Mouse (Mus musculus) liver, embryonic 14.5 days (tissue): Measurements from ENCODE around the gene Igf2r. TPM values are rescaled to one million over a fixed set of nuclear protein-coding genes. Genes with fewer than 3 reads are reported as not detected.

Experiments used
- ATAC-seq: fragments of 200-750 bp; cut with Nextera tagmentation; 2 replicates; pipeline ENCODE4 v1.8.0; 2017; ENCODE audit warnings: moderate number of reproducible peaks, mild to moderate bottlenecking, moderate library complexity; ENCODE audit not compliant: insufficient read depth
- DNase-seq, 3 experiments: peaks; one replicate each; pipeline ENCODE4 v3.0.0-alpha.2; 2012 to 2013; ENCODE audit warnings: low read depth in 3 of 3, low spot score in 3 of 3
- H3K27ac ChIP-seq: fragments of 300-500 bp; sonication (generic); 2 replicates; pipeline ENCODE4 v1.5.1; 2014; ENCODE audit warnings: moderate library complexity, mild to moderate bottlenecking, control low read depth, inconsistent platforms
- H3K27me3 ChIP-seq: fragments of 300-500 bp; sonication (generic); 2 replicates; pipeline ENCODE4 v1.6.1; 2014; ENCODE audit warnings: mild to moderate bottlenecking, low read length, moderate library complexity; ENCODE audit not compliant: control insufficient read depth, insufficient read depth
- H3K36me3 ChIP-seq: fragments of 300-500 bp; sonication (generic); replicated peaks from 2 replicates; pipeline ENCODE4 v1.6.1; 2014; ENCODE audit warnings: low read depth; ENCODE audit not compliant: control insufficient read depth, insufficient read depth
- H3K4me1 ChIP-seq, 2 experiments: fragments of 200-500 bp in 1 of 2; fragments of 300-500 bp in 1 of 2; sonication (generic) in 1 of 2; replicated peaks; 2 replicates each; pipeline ENCODE4 v1.6.1; 2012 to 2014; ENCODE audit warnings: antibody characterized with exemption in 1 of 2, inconsistent platforms in 1 of 2, low read length in 1 of 2; ENCODE audit not compliant: control insufficient read depth in 2 of 2, insufficient read depth in 2 of 2
- H3K4me2 ChIP-seq: fragments of 300-500 bp; sonication (generic); 2 replicates; pipeline ENCODE4 v1.6.1; 2014; ENCODE audit warnings: low read depth, mild to moderate bottlenecking, control low read depth, moderate library complexity
- H3K4me3 ChIP-seq, 2 experiments: fragments of 200-500 bp in 1 of 2; fragments of 300-500 bp in 1 of 2; sonication (generic) in 1 of 2; 2 replicates each; pipeline ENCODE4 v1.5.1; 2012 to 2014; ENCODE audit warnings: low read depth in 2 of 2, low read length in 2 of 2, mild to moderate bottlenecking in 2 of 2, control low read depth in 1 of 2, inconsistent platforms in 1 of 2, moderate library complexity in 1 of 2; ENCODE audit not compliant: insufficient read depth in 1 of 2
- H3K9ac ChIP-seq: fragments of 300-500 bp; sonication (generic); replicated peaks from 2 replicates; pipeline ENCODE4 v1.6.1; 2014; ENCODE audit warnings: mild to moderate bottlenecking, control low read depth, moderate library complexity
- H3K9me3 ChIP-seq: fragments of 300-500 bp; sonication (generic); 2 replicates; pipeline ENCODE4 v1.6.1; 2016; ENCODE audit warnings: low read length, mixed read lengths; ENCODE audit not compliant: control insufficient read depth
- CTCF ChIP-seq: IDR thresholded peaks from 2 replicates; pipeline ENCODE4 v1.5.1; 2016; ENCODE audit warnings: antibody characterized with exemption, low read depth, control low read depth
- EP300 ChIP-seq: IDR thresholded peaks from 2 replicates; pipeline ENCODE4 v1.6.1; 2016; ENCODE audit warnings: antibody characterized with exemption, low read depth
- WGBS: fragments of 180-500 bp; shearing (Covaris S2); extraction: QIAGEN DNeasy Blood & Tissue Kit; methylation state at CpG from one replicate; pipeline ENCODE4 v1.1.7; 2014; ENCODE audit not compliant: insufficient replicate concordance; 5-methylcytosine and 5-hydroxymethylcytosine counted together
- polyA plus RNA-seq, 2 experiments: library from polyadenylated mRNA; depleted of rRNA in 1 of 2; stranded (reverse) in 1 of 2; unstranded in 1 of 2; fragments of >200 nt; fragmentation: Nextera tagmentation in 1 of 2; extraction: Ambion mirVana in 1 of 2; gene quantifications; 2 replicates each; pipeline versions ENCODE4 v1.2.1 to v1.2.3; 2012 to 2014

Igf2r gene
- polyA plus RNA-seq, 2 experiments, result 12.6 to 12.8 TPM

GRCm38 (mm10) chr17:12659233-12659632 lies 110.2 kb downstream of the Igf2r start:
- DNase-seq (no peak), ATAC-seq (no peak)
- TF ChIP-seq EP300 (no peak), CTCF (no peak)
- no peaks in the 10 kb centered on the region for H3K27me3 ChIP-seq
- no peaks in the 10 kb centered on the region for H3K4me1 ChIP-seq
- H3K9ac ChIP-seq, result no peak overlapping the region
- H3K9me3 ChIP-seq, result no peaks in the 10 kb centered on the region
- H3K27ac ChIP-seq, result no peak overlapping the region
- no peak overlapping the region for H3K4me3 ChIP-seq
- H3K36me3 ChIP-seq, result no peaks in the 10 kb centered on the region
- no peak overlapping the region for H3K4me2 ChIP-seq
- WGBS, result 69% methylated on average over 10 of the region's 10 CpGs

GRCm38 (mm10) chr17:12658784-12659183 lies 110.7 kb downstream of the Igf2r start:
- Histone ChIP-seq H3K4me1 (no peaks in the 10 kb centered on the region), H3K27me3 (no peaks in the 10 kb centered on the region), H3K4me2 (no peak overlapping the region), H3K27ac (no peak overlapping the region), H3K4me3 (no peak overlapping the region), H3K9ac (no peak overlapping the region), H3K36me3 (no peaks in the 10 kb centered on the region), H3K9me3 (no peaks in the 10 kb centered on the region)
- ATAC-seq (no peak), DNase-seq (no peak)
- 64% methylated on average over 7 of the region's 7 CpGs for WGBS
- TF ChIP-seq CTCF (no peak), EP300 (no peak)

- no peak overlapping the region for H3K4me2 ChIP-seq
- no peak overlapping the region for H3K27ac ChIP-seq
- H3K27me3 ChIP-seq, result no peaks in the 10 kb centered on the region
- no peak overlapping the region for H3K4me3 ChIP-seq
- no peaks in the 10 kb centered on the region for H3K36me3 ChIP-seq
- no peak overlapping the region for H3K9ac ChIP-seq
- 23% methylated on average over 7 of the region's 7 CpGs for WGBS
- DNase-seq (no peak), ATAC-seq (no peak)
- TF ChIP-seq CTCF (no peak), EP300 (no peak)
- no peaks in the 10 kb centered on the region for H3K4me1 ChIP-seq
- no peaks in the 10 kb centered on the region for H3K9me3 ChIP-seq
These were observed 113.6 kb downstream of the Igf2r start for GRCm38 (mm10) chr17:12655826-12656225.

GRCm38 (mm10) chr17:12654061-12654460 lies 115.4 kb downstream of the Igf2r start:
- Histone ChIP-seq H3K4me3 (no peak overlapping the region), H3K4me2 (no peak overlapping the region), H3K9me3 (no peaks in the 10 kb centered on the region), H3K36me3 (no peaks in the 10 kb centered on the region), H3K4me1 (no peaks in the 10 kb centered on the region), H3K9ac (no peak overlapping the region), H3K27ac (no peak overlapping the region), H3K27me3 (no peaks in the 10 kb centered on the region)
- TF ChIP-seq CTCF (no peak), EP300 (no peak)
- DNase-seq (no peak), ATAC-seq (no peak)
- 72% methylated on average over 3 of the region's 3 CpGs for WGBS

- TF ChIP-seq CTCF (no peak), EP300 (no peak)
- no peak for ATAC-seq
- Histone ChIP-seq H3K27ac (no peak overlapping the region), H3K4me2 (no peak overlapping the region), H3K4me3 (no peak overlapping the region), H3K36me3 (no peaks in the 10 kb centered on the region), H3K27me3 (no peaks in the 10 kb centered on the region), H3K9me3 (no peaks in the 10 kb centered on the region), H3K4me1 (no peaks in the 10 kb centered on the region), H3K9ac (no peak overlapping the region)
- WGBS, result 72% methylated on average over 11 of the region's 11 CpGs
- no peak for DNase-seq
These were observed 116.9 kb downstream of the Igf2r start for GRCm38 (mm10) chr17:12652604-12653003.
